Mouse (Mus musculus): ENCODE measurements at regions not wholly inside any gene's neighbourhood (a gene's known extent, or its start where the extent isn't known, plus 50 kb on each side); places are given as distances from the start of the nearest gene placed in this dataset.

DNA sequence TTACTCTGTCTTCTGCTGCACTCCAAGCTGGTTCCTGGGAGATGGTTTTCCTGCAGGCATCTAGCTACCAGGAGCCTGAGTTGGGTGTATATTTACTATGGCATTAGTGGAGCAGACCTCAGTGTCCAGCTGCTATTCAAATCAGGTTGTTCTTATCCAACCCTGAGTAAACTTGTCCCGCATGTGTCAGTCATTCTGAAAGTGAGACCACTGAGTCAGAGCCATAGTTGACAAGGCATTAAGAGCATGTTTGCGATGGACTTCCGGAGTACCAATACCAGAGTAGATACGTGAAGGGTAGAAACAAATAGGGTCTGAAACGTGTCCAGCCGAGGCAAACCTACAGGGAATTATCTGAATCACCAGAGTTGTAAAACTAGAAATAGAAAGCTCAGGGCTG, 520.6 kb downstream of the Defb40 start:
- TF ChIP-seq CTCF (IDR thresholded peaks at IDR 0.05; ENCODE audit: low read depth) = no peak
- TF ChIP-seq EP300 (IDR thresholded peaks at IDR 0.05; ENCODE audit: low read depth) = no peak
